Mouse (Mus musculus) intestine, postnatal 0 days (tissue): Measurements from ENCODE around the gene Serac1. TPM values are rescaled to one million over a fixed set of nuclear protein-coding genes. Genes with fewer than 3 reads are reported as not detected.
A peak's percentile ranks its signal among the peaks of the same experiment; 100 is the strongest.
"Not testable (repeated sequence)": the region's sequence is repeated elsewhere in the genome, so short reads cannot be mapped to it uniquely, and the experiment has no call there.

Experiments used
- ATAC-seq: fragments of 200-750 bp; cut with Nextera tagmentation; 2 replicates; pipeline ENCODE4 v1.8.0; 2017; ENCODE audit warnings: mild to moderate bottlenecking, moderate TSS enrichment, moderate library complexity
- H3K27ac ChIP-seq: fragments of 300-500 bp; sonication (generic); 2 replicates; pipeline ENCODE4 v1.5.1; 2014; ENCODE audit warnings: mild to moderate bottlenecking, low read depth, low read length, moderate library complexity
- H3K27me3 ChIP-seq: fragments of 300-500 bp; sonication (generic); replicated peaks from 2 replicates; pipeline ENCODE4 v1.6.1; 2014; ENCODE audit warnings: low read length, mixed read lengths; ENCODE audit not compliant: control insufficient read depth, insufficient read depth
- H3K36me3 ChIP-seq: fragments of 300-500 bp; sonication (generic); 2 replicates; pipeline ENCODE4 v1.6.1; 2014; ENCODE audit warnings: mild to moderate bottlenecking, moderate library complexity; ENCODE audit not compliant: control insufficient read depth, insufficient read depth
- H3K4me1 ChIP-seq: fragments of 300-500 bp; sonication (generic); replicated peaks from 2 replicates; pipeline ENCODE4 v1.6.1; 2014; ENCODE audit warnings: antibody characterized with exemption, low read length, mixed read lengths; ENCODE audit not compliant: control insufficient read depth, insufficient read depth
- H3K4me2 ChIP-seq: fragments of 300-500 bp; sonication (generic); replicated peaks from 2 replicates; pipeline ENCODE4 v1.6.1; 2014; ENCODE audit warnings: low read depth, mild to moderate bottlenecking, moderate library complexity
- H3K4me3 ChIP-seq: fragments of 300-500 bp; sonication (generic); 2 replicates; pipeline ENCODE4 v1.5.1; 2014; ENCODE audit warnings: low read depth, low read length
- H3K9ac ChIP-seq: fragments of 300-500 bp; sonication (generic); 2 replicates; pipeline ENCODE4 v1.6.1; 2014; ENCODE audit warnings: mild to moderate bottlenecking, low read depth, low read length
- H3K9me3 ChIP-seq: fragments of 300-500 bp; sonication (generic); 2 replicates; pipeline ENCODE4 v1.6.1; 2016; ENCODE audit warnings: mixed run types; ENCODE audit not compliant: control insufficient read depth
- CTCF ChIP-seq: sonication (generic); IDR thresholded peaks from 2 replicates; pipeline ENCODE4 v1.5.1; 2016; ENCODE audit warnings: low read depth, mild to moderate bottlenecking, control low read depth, antibody characterized with exemption, moderate library complexity
- WGBS: fragments of 180-500 bp; shearing (Covaris S2); extraction: QIAGEN DNeasy Blood & Tissue Kit; methylation state at CpG from one replicate; pipeline ENCODE4 v1.1.7; 2014; 5-methylcytosine and 5-hydroxymethylcytosine counted together
- polyA plus RNA-seq: library from polyadenylated mRNA; unstranded; fragments of >200 nt; fragmentation: Nextera tagmentation; extraction: Ambion mirVana; gene quantifications from 2 replicates; pipeline ENCODE4 v1.2.1, GENCODE M21; 2015

Gene Serac1
- polyA plus RNA-seq, 1 experiment from 2014 or later: 2.5 TPM

GRCm38 (mm10) chr17:6025831-6026230 lies 53.7 kb downstream of the Serac1 start:
- Histone ChIP-seq H3K9me3 (no peaks in the 10 kb centered on the region), H3K27me3 (no peaks in the 10 kb centered on the region), H3K4me2 (no peak overlapping the region), H3K4me3 (no peak overlapping the region), H3K9ac (no peak overlapping the region), H3K27ac (no peak overlapping the region), H3K4me1 (no peaks in the 10 kb centered on the region), H3K36me3 (peaks cover 48% of the 10 kb centered on the region)
- no peak for ATAC-seq
- TF ChIP-seq CTCF: no peak
- 90% methylated on average over 7 of the region's 7 CpGs for WGBS

GRCm38 (mm10) chr17:6021374-6021789 lies 58.2 kb downstream of the Serac1 start:
- not testable (repeated sequence) for H3K4me2 ChIP-seq, ATAC-seq, H3K27ac ChIP-seq, H3K9me3 ChIP-seq, H3K9ac ChIP-seq, H3K27me3 ChIP-seq, H3K4me3 ChIP-seq, H3K4me1 ChIP-seq
- H3K36me3 ChIP-seq: peaks cover 26% of the 10 kb centered on the region
- WGBS: 55% methylated on average over 5 of the region's 5 CpGs

GRCm38 (mm10) chr17:6020636-6021035 lies 58.9 kb downstream of the Serac1 start:
- WGBS: 66% methylated on average over 7 of the region's 7 CpGs
- Histone ChIP-seq H3K36me3 (peaks cover 33% of the 10 kb centered on the region), H3K9ac (no peak overlapping the region), H3K27me3 (no peaks in the 10 kb centered on the region), H3K4me2 (no peak overlapping the region), H3K4me3 (no peak overlapping the region), H3K9me3 (no peaks in the 10 kb centered on the region), H3K27ac (no peak overlapping the region), H3K4me1 (no peaks in the 10 kb centered on the region)
- ATAC-seq: no peak
- no peak for TF ChIP-seq CTCF

GRCm38 (mm10) chr17:6019776-6020175 lies 59.8 kb downstream of the Serac1 start:
- ATAC-seq: no peak
- H3K4me1 ChIP-seq: no peaks in the 10 kb centered on the region
- H3K9me3 ChIP-seq: no peaks in the 10 kb centered on the region
- H3K27ac ChIP-seq: no peak overlapping the region
- no peak overlapping the region for H3K4me2 ChIP-seq
- H3K36me3 ChIP-seq: peaks cover 32% of the 10 kb centered on the region
- no peaks in the 10 kb centered on the region for H3K27me3 ChIP-seq
- H3K4me3 ChIP-seq: no peak overlapping the region
- H3K9ac ChIP-seq: no peak overlapping the region
- WGBS: 63% methylated on average over 2 of the region's 2 CpGs
- peak; percentile 93 for TF ChIP-seq CTCF

GRCm38 (mm10) chr17:6018348-6018747 lies 61.2 kb downstream of the Serac1 start:
- no peak for TF ChIP-seq CTCF
- Histone ChIP-seq H3K27me3 (no peaks in the 10 kb centered on the region), H3K9ac (no peak overlapping the region), H3K4me1 (no peaks in the 10 kb centered on the region), H3K27ac (no peak overlapping the region), H3K4me3 (no peak overlapping the region), H3K9me3 (no peaks in the 10 kb centered on the region), H3K36me3 (peaks cover 33% of the 10 kb centered on the region), H3K4me2 (no peak overlapping the region)
- peak; percentile 9; the same call in 1 of the 2 replicates for ATAC-seq
- WGBS: 33% methylated on average over 4 of the region's 4 CpGs

- no peak for ATAC-seq
- Histone ChIP-seq H3K27me3 (no peaks in the 10 kb centered on the region), H3K4me1 (no peaks in the 10 kb centered on the region), H3K27ac (no peak overlapping the region), H3K4me2 (no peak overlapping the region), H3K36me3 (peaks cover 30% of the 10 kb centered on the region), H3K9me3 (no peaks in the 10 kb centered on the region), H3K9ac (no peak overlapping the region), H3K4me3 (no peak overlapping the region)
- peak; percentile 47 for TF ChIP-seq CTCF
- WGBS: 73% methylated on average over 12 of the region's 12 CpGs
These were observed 62.3 kb downstream of the Serac1 start for GRCm38 (mm10) chr17:6017268-6017667.

GRCm38 (mm10) chr17:6016213-6016780 lies 63.2 kb downstream of the Serac1 start:
- no peak overlapping the region for H3K27ac ChIP-seq
- no peaks in the 10 kb centered on the region for H3K9me3 ChIP-seq
- no peaks in the 10 kb centered on the region for H3K4me1 ChIP-seq

More at GRCm38 (mm10) chr17:6016213-6016780, 63.2 kb downstream of the Serac1 start:
- Histone ChIP-seq H3K9ac (no peak overlapping the region), H3K4me3 (no peak overlapping the region), H3K4me2 (no peak overlapping the region), H3K27me3 (no peaks in the 10 kb centered on the region), H3K36me3 (peaks cover 30% of the 10 kb centered on the region)
- 60% methylated on average over 7 of the region's 7 CpGs for WGBS
- ATAC-seq: peak; percentile 60; the same call in 1 of the 2 replicates
- no peak for TF ChIP-seq CTCF
